Mouse (Mus musculus) hindbrain, embryonic 10.5 days (tissue): ENCODE data around the gene Rab6a. TPM values are rescaled to one million over a fixed set of nuclear protein-coding genes. Genes with fewer than 3 reads are reported as not detected.

Experiments used
- DNase-seq: peaks from one replicate; pipeline ENCODE4 v3.0.0-alpha.2; 2017; ENCODE audit warnings: low spot score
- H3K27ac ChIP-seq: fragments of 300-500 bp; sonication (generic); 2 replicates; pipeline ENCODE4 v1.5.1; 2016; ENCODE audit warnings: mild to moderate bottlenecking, moderate library complexity
- H3K27me3 ChIP-seq: fragments of 300-500 bp; sonication (generic); 2 replicates; pipeline ENCODE4 v1.6.1; 2016; ENCODE audit warnings: mild to moderate bottlenecking; ENCODE audit not compliant: poor library complexity, insufficient read depth, severe bottlenecking
- H3K36me3 ChIP-seq: fragments of 300-500 bp; sonication (generic); 2 replicates; pipeline ENCODE4 v1.6.1; 2016; ENCODE audit warnings: mild to moderate bottlenecking, moderate library complexity
- H3K4me1 ChIP-seq: fragments of 300-500 bp; sonication (generic); replicated peaks from 2 replicates; pipeline ENCODE4 v1.6.1; 2016; ENCODE audit warnings: mild to moderate bottlenecking
- H3K4me3 ChIP-seq: fragments of 300-500 bp; sonication (generic); 2 replicates; pipeline ENCODE4 v1.5.1; 2016; ENCODE audit warnings: mild to moderate bottlenecking, moderate library complexity
- H3K9me3 ChIP-seq: fragments of 300-500 bp; sonication (generic); 2 replicates; pipeline ENCODE4 v1.6.1; 2016; ENCODE audit warnings: mild to moderate bottlenecking, moderate library complexity
- WGBS: fragments of 180-500 bp; shearing (Covaris S2); methylation state at CpG from one replicate; pipeline ENCODE4 v1.1.7; 2016; 5-methylcytosine and 5-hydroxymethylcytosine counted together
- polyA plus RNA-seq: library from polyadenylated mRNA; unstranded; fragments of >200 nt; fragmentation: Nextera tagmentation; extraction: Ambion mirVana; gene quantifications from 2 replicates; pipeline ENCODE4 v1.2.1, GENCODE M21; 2016

Gene Rab6a
- polyA plus RNA-seq, 1 experiment from 2014 or later, result 117 TPM

- no peak for DNase-seq
- Histone ChIP-seq H3K4me1 (no peaks in the 10 kb centered on the region; the same call in 1 of the 2 replicates), H3K27ac (peak overlapping the region; percentile 92), H3K36me3 (no peaks in the 10 kb centered on the region), H3K9me3 (no peaks in the 10 kb centered on the region), H3K4me3 (peak overlapping the region; percentile 60), H3K27me3 (no peaks in the 10 kb centered on the region)
- 41% methylated on average over 7 of the region's 7 CpGs for WGBS
These were observed 16.7 kb upstream of the Rab6a start for GRCm38 (mm10) chr7:100590504-100590844.

- Histone ChIP-seq H3K36me3 (no peaks in the 10 kb centered on the region), H3K27ac (peak overlapping the region; percentile 92), H3K4me3 (peak overlapping the region; percentile 60), H3K4me1 (no peaks in the 10 kb centered on the region; the same call in 1 of the 2 replicates), H3K27me3 (no peaks in the 10 kb centered on the region), H3K9me3 (no peaks in the 10 kb centered on the region)
- DNase-seq, result peak; percentile 86
- whole genome bisulfite sequencing, result under 1% methylated on average over 20 of the region's 20 CpGs
These were observed 16.2 kb upstream of the Rab6a start for GRCm38 (mm10) chr7:100590845-100591521.

GRCm38 (mm10) chr7:100591522-100591852 is 15.7 kb upstream of the Rab6a start:
- no peaks in the 10 kb centered on the region; the same call in 1 of the 2 replicates for H3K4me1 ChIP-seq
- DNase-seq, result no peak
- no peaks in the 10 kb centered on the region for H3K27me3 ChIP-seq
- WGBS, result 8% methylated on average over 2 of the region's 2 CpGs
- peak overlapping the region; percentile 92 for H3K27ac ChIP-seq
- H3K36me3 ChIP-seq, result no peaks in the 10 kb centered on the region
- H3K9me3 ChIP-seq, result no peaks in the 10 kb centered on the region
- H3K4me3 ChIP-seq, result peak overlapping the region; percentile 60

- H3K9me3 ChIP-seq, result no peaks in the 10 kb centered on the region
- no peak overlapping the region for H3K4me3 ChIP-seq
- no peaks in the 10 kb centered on the region for H3K27me3 ChIP-seq
- H3K36me3 ChIP-seq, result no peaks in the 10 kb centered on the region
- no peaks in the 10 kb centered on the region; the same call in 1 of the 2 replicates for H3K4me1 ChIP-seq
- DNase-seq, result no peak
- H3K27ac ChIP-seq, result no peak overlapping the region
These were observed 13.9 kb upstream of the Rab6a start for GRCm38 (mm10) chr7:100593349-100593748.

- peaks cover 8% of the 10 kb centered on the region; the same call in 1 of the 2 replicates for H3K27me3 ChIP-seq
- no peaks in the 10 kb centered on the region for H3K36me3 ChIP-seq
- WGBS, result 80% methylated on average over 5 of the region's 5 CpGs
These were observed 7.0 kb upstream of the Rab6a start for GRCm38 (mm10) chr7:100600211-100600610.

GRCm38 (mm10) chr7:100608130-100608741 is 1.0 kb downstream of the Rab6a start, which contains the start of gene Mrpl48:
Gene Mrpl48 (minus strand): TSS chr7:100608301.
- no peaks in the 10 kb centered on the region for H3K36me3 ChIP-seq

More at GRCm38 (mm10) chr7:100600211-100600610, 7.0 kb upstream of the Rab6a start:
- Histone ChIP-seq H3K4me1 (no peaks in the 10 kb centered on the region), H3K27ac (no peak overlapping the region), H3K4me3 (no peak overlapping the region), H3K9me3 (0 out of 2 replicates have a peak, but pooled peaks cover 2% of the 10 kb centered on the region)
- no peak for DNase-seq

GRCm38 (mm10) chr7:100608910-100609309 is 1.7 kb downstream of the Rab6a start:
- no peak for DNase-seq
- Histone ChIP-seq H3K27me3 (peaks cover 8% of the 10 kb centered on the region; the same call in 1 of the 2 replicates), H3K4me3 (peak overlapping the region; percentile 73), H3K9me3 (no peaks in the 10 kb centered on the region), H3K4me1 (peaks cover 13% of the 10 kb centered on the region), H3K27ac (peak overlapping the region; percentile 94), H3K36me3 (no peaks in the 10 kb centered on the region)
- 31% methylated on average over 4 of the region's 4 CpGs for WGBS

More at GRCm38 (mm10) chr7:100608130-100608741, 1.0 kb downstream of the Rab6a start, which contains the start of gene Mrpl48:
- no peaks in the 10 kb centered on the region for H3K9me3 ChIP-seq
- peak; percentile 70 for DNase-seq
- WGBS, result under 1% methylated on average over 43 of the region's 43 CpGs
- peaks cover 8% of the 10 kb centered on the region; the same call in 1 of the 2 replicates for H3K27me3 ChIP-seq
- H3K4me1 ChIP-seq, result peaks cover 13% of the 10 kb centered on the region
- H3K27ac ChIP-seq, result peak within 1 kb of the TSS; percentile 94
- H3K4me3 ChIP-seq, result peak within 1 kb of the TSS; percentile 73

- Histone ChIP-seq H3K27ac (no peak overlapping the region), H3K4me1 (no peaks in the 10 kb centered on the region), H3K4me3 (no peak overlapping the region), H3K36me3 (no peaks in the 10 kb centered on the region), H3K27me3 (no peaks in the 10 kb centered on the region), H3K9me3 (no peaks in the 10 kb centered on the region)
- DNase-seq, result no peak
- WGBS, result 93% methylated on average over 4 of the region's 4 CpGs
These were observed 9.1 kb downstream of the Rab6a start for GRCm38 (mm10) chr7:100616121-100616857.

GRCm38 (mm10) chr7:100622277-100622676 is 15.1 kb downstream of the Rab6a start:
- no peak for DNase-seq
- Histone ChIP-seq H3K27me3 (no peaks in the 10 kb centered on the region), H3K4me3 (no peak overlapping the region), H3K9me3 (no peaks in the 10 kb centered on the region), H3K36me3 (peaks cover 5% of the 10 kb centered on the region; the same call in 1 of the 2 replicates), H3K4me1 (peaks cover 5% of the 10 kb centered on the region; the same call in 1 of the 2 replicates), H3K27ac (no peak overlapping the region)
- 81% methylated on average over 2 of the region's 2 CpGs for WGBS

GRCm38 (mm10) chr7:100624538-100624937 is 17.3 kb downstream of the Rab6a start:
- 76% methylated on average over 3 of the region's 3 CpGs for WGBS
- Histone ChIP-seq H3K4me3 (no peak overlapping the region), H3K27me3 (no peaks in the 10 kb centered on the region), H3K9me3 (no peaks in the 10 kb centered on the region), H3K27ac (no peak overlapping the region), H3K36me3 (peaks cover 21% of the 10 kb centered on the region), H3K4me1 (peaks cover 5% of the 10 kb centered on the region; the same call in 1 of the 2 replicates)
- DNase-seq, result no peak

- H3K27ac ChIP-seq, result no peak overlapping the region
- no peak for DNase-seq
- H3K4me3 ChIP-seq, result no peak overlapping the region
- no peaks in the 10 kb centered on the region for H3K27me3 ChIP-seq
- WGBS, result 19% methylated on average over 1 of the region's 1 CpGs
- no peaks in the 10 kb centered on the region for H3K4me1 ChIP-seq
- no peaks in the 10 kb centered on the region for H3K9me3 ChIP-seq
- H3K36me3 ChIP-seq, result peaks cover 57% of the 10 kb centered on the region
These were observed 30.4 kb downstream of the Rab6a start for GRCm38 (mm10) chr7:100637657-100638056.

GRCm38 (mm10) chr7:100642413-100642812 is 35.2 kb downstream of the Rab6a start:
- no peak overlapping the region for H3K27ac ChIP-seq
- H3K9me3 ChIP-seq, result no peaks in the 10 kb centered on the region
- no peaks in the 10 kb centered on the region for H3K27me3 ChIP-seq
- H3K4me3 ChIP-seq, result no peak overlapping the region
- DNase-seq, result no peak
- H3K4me1 ChIP-seq, result no peaks in the 10 kb centered on the region
- WGBS, result 93% methylated on average over 4 of the region's 4 CpGs
- H3K36me3 ChIP-seq, result peaks cover 32% of the 10 kb centered on the region

- Histone ChIP-seq H3K4me3 (no peak overlapping the region), H3K27me3 (no peaks in the 10 kb centered on the region), H3K9me3 (no peaks in the 10 kb centered on the region), H3K36me3 (peaks cover 30% of the 10 kb centered on the region), H3K4me1 (peaks cover 10% of the 10 kb centered on the region; the same call in 1 of the 2 replicates), H3K27ac (no peak overlapping the region)
- peak; percentile 65 for DNase-seq
- WGBS, result 32% methylated on average over 3 of the region's 3 CpGs
These were observed 37.9 kb downstream of the Rab6a start for GRCm38 (mm10) chr7:100645147-100645546.
